ENCODE assay signal across 8 mouse cellular contexts in genomic region chr8:70593961-70594609, GRCm38 (mm10). TPM values are rescaled to one million over a fixed set of nuclear protein-coding genes. Genes with fewer than 3 reads are reported as not detected.
A peak's percentile ranks its signal among the peaks of the same experiment; 100 is the strongest.
DNase-seq lines count a peak whose midpoint lies in the region; ATAC-seq lines count a peak whose summit lies in the region.

Gene Isyna1 (plus strand): TSS chr8:70594373.

- DNase-seq in adrenal gland, adult 2 months: peak; percentile 95
- DNase-seq in embryo, embryonic 10 days (ENCODE audit: low spot score): peak; percentile 98
- peak; percentile 79 for DNase-seq in gastrocnemius, postnatal 14 days
- peak; percentile 97 for DNase-seq in hindlimb bud, embryonic 11.5 days (ENCODE audit: extremely low spot score, low read depth, low spot score)
- peak; percentile 63 to 81 for DNase-seq in left cerebral cortex, postnatal 14 days (ENCODE audit: low spot score in 2 of 2)
- peak; percentile 69 for DNase-seq in right cerebral cortex, postnatal 14 days
- peak; percentile 96 for DNase-seq in yolk sac, embryonic 10.5 days (ENCODE audit: low spot score)

- intact Hi-C loops in gastrocnemius, postnatal 14 days (cut with DNase I; ENCODE audit: low total_unique reads): no loop called here
- intact Hi-C loops in left cerebral cortex, postnatal 14 days (cut with DNase I): loop anchor here (5.0 kb wide), 1 partner anchor 37 kb away; no protein-coding TSS in a partner anchor

- peak; percentile 87 for ATAC-seq in megakaryocyte progenitor cell, adult 5-6 weeks (replicated peaks; ENCODE audit: poor library complexity)

RNA-seq across cellular contexts. Expression of gene Isyna1, which starts in this region (rescaled TPM):
- 100 to 1,000 TPM; 103 to 199 TPM for total RNA-seq in adrenal gland, adult 2 months (2021)
- polyA plus RNA-seq in adrenal gland, adult 2 months (2012; rRNA removed): 344 and 376 TPM in 2 replicates
- 10 to 100 TPM; 18.7 to 24.7 TPM for total RNA-seq in gastrocnemius, postnatal 14 days (2021)
- 10 to 100 TPM; 47.5 to 51.0 TPM for total RNA-seq in left cerebral cortex, postnatal 14 days (2021)
- 26.1 and 39.0 TPM in 2 replicates for total RNA-seq in megakaryocyte progenitor cell, adult 5-6 weeks (2015)
- total RNA-seq in megakaryocyte progenitor cell, adult 5-6 weeks (2017): 42.9 and 45.4 TPM in 2 replicates

Comparison
In these comparisons a context has a peak if more than half of its experiments do, and no peak if none do; other contexts are left out.
1. Peak in every context shown above with its lines: DNase-seq and ATAC-seq.